Mouse (Mus musculus) liver, adult 2 months (tissue): ENCODE results near the gene Rnf135. TPM values are rescaled to one million over a fixed set of nuclear protein-coding genes. Genes with fewer than 3 reads are reported as not detected.

Experiments
- DNase-seq: peaks from one replicate; pipeline ENCODE4 v3.0.0-alpha.2; 2011; ENCODE audit warnings: low read depth, low spot score; ENCODE audit errors: extremely low read depth
- H3K27ac ChIP-seq: fragments of 200-500 bp; replicated peaks from 2 replicates; pipeline ENCODE4 v1.5.1; 2012; ENCODE audit warnings: low read depth, mild to moderate bottlenecking, control low read depth, inconsistent platforms, low read length; ENCODE audit not compliant: insufficient read depth
- H3K27me3 ChIP-seq: fragments of 200-500 bp; 2 replicates; pipeline ENCODE4 v1.6.1; 2012; ENCODE audit warnings: mild to moderate bottlenecking, moderate library complexity, low read length, inconsistent platforms; ENCODE audit not compliant: control insufficient read depth, insufficient read depth
- H3K36me3 ChIP-seq: fragments of 200-500 bp; 2 replicates; pipeline ENCODE4 v1.6.1; 2012; ENCODE audit warnings: low read length, inconsistent platforms; ENCODE audit not compliant: control insufficient read depth, insufficient read depth
- H3K4me1 ChIP-seq: fragments of 200-500 bp; 2 replicates; pipeline ENCODE4 v1.6.1; 2011; ENCODE audit warnings: low read length; ENCODE audit not compliant: control insufficient read depth, insufficient read depth
- H3K4me3 ChIP-seq: fragments of 200-500 bp; 2 replicates; pipeline ENCODE4 v1.5.1; 2011; ENCODE audit warnings: low read depth, mild to moderate bottlenecking, control low read depth, low read length, moderate library complexity; ENCODE audit not compliant: insufficient read depth
- H3K79me2 ChIP-seq: fragments of 200-500 bp; 2 replicates; pipeline ENCODE4 v1.6.1; 2012; ENCODE audit warnings: inconsistent platforms, mild to moderate bottlenecking, low read length, moderate library complexity; ENCODE audit not compliant: control insufficient read depth, insufficient read depth
- H3K9ac ChIP-seq: fragments of 200-500 bp; 2 replicates; pipeline ENCODE4 v1.6.1; 2012; ENCODE audit warnings: low read depth, mild to moderate bottlenecking, control low read depth, inconsistent platforms, low read length
- CTCF ChIP-seq: fragments of 200-500 bp; IDR thresholded peaks from 2 replicates; pipeline ENCODE4 v1.5.1; 2011; ENCODE audit warnings: low read depth, low read length, control low read depth
- POLR2A ChIP-seq: fragments of 200-500 bp; IDR thresholded peaks from 2 replicates; pipeline ENCODE4 v1.6.1; 2011; ENCODE audit warnings: low read length, control low read depth; ENCODE audit not compliant: insufficient read depth; ENCODE audit errors: extremely low read depth
- WGBS: fragments of 180-500 bp; shearing (Covaris S2); methylation state at CpG from one replicate; pipeline ENCODE4 v1.1.7; 2018; 5-methylcytosine and 5-hydroxymethylcytosine counted together
- polyA plus RNA-seq: library from polyadenylated mRNA; depleted of rRNA; stranded (reverse); fragments of >200 nt; gene quantifications from 2 replicates; pipeline ENCODE4 v1.2.3, GENCODE M21; 2012
- total RNA-seq: library from RNA; depleted of rRNA; stranded (reverse); fragments of >200 nt; gene quantifications from 2 replicates; pipeline ENCODE4 v1.2.3, GENCODE M21; 2014

Rnf135 gene
- total and polyA plus RNA-seq, 2 experiments: 6.1 to 11.0 TPM

GRCm38 (mm10) chr11:80204037-80204436 lies 20.4 kb downstream of the Rnf135 start:
- no peaks in the 10 kb centered on the region for H3K79me2 ChIP-seq
- no peak overlapping the region for H3K4me3 ChIP-seq
- H3K9ac ChIP-seq: no peak overlapping the region
- 90% methylated on average over 3 of the region's 3 CpGs for WGBS
- no peak overlapping the region for H3K27ac ChIP-seq
- no peak for DNase-seq
- no peaks in the 10 kb centered on the region for H3K36me3 ChIP-seq
- H3K27me3 ChIP-seq: no peaks in the 10 kb centered on the region
- TF ChIP-seq CTCF (no peak), POLR2A (no peak)
- peaks cover 6% of the 10 kb centered on the region for H3K4me1 ChIP-seq

GRCm38 (mm10) chr11:80204941-80205340 lies 21.3 kb downstream of the Rnf135 start:
- TF ChIP-seq CTCF (no peak), POLR2A (no peak)
- Histone ChIP-seq H3K79me2 (no peaks in the 10 kb centered on the region), H3K36me3 (no peaks in the 10 kb centered on the region), H3K27ac (no peak overlapping the region), H3K9ac (no peak overlapping the region), H3K4me3 (no peak overlapping the region), H3K27me3 (no peaks in the 10 kb centered on the region), H3K4me1 (peaks cover 7% of the 10 kb centered on the region)
- 86% methylated on average over 5 of the region's 5 CpGs for whole genome bisulfite sequencing
- DNase-seq: no peak

- DNase-seq: no peak
- Histone ChIP-seq H3K79me2 (peaks cover 20% of the 10 kb centered on the region; the same call in 1 of the 2 replicates), H3K4me3 (no peak overlapping the region), H3K36me3 (peaks cover 2% of the 10 kb centered on the region; the same call in 1 of the 2 replicates), H3K27me3 (no peaks in the 10 kb centered on the region), H3K4me1 (peaks cover 16% of the 10 kb centered on the region), H3K9ac (peak overlapping the region; percentile 33; the same call in 1 of the 2 replicates), H3K27ac (no peak overlapping the region)
- WGBS: 46% methylated on average over 7 of the region's 7 CpGs
- TF ChIP-seq CTCF: no peak
Observed at GRCm38 (mm10) chr11:80208465-80208859, 24.8 kb downstream of the Rnf135 start.

- Histone ChIP-seq H3K36me3 (peaks cover 3% of the 10 kb centered on the region; the same call in 1 of the 2 replicates), H3K79me2 (peaks cover 20% of the 10 kb centered on the region; the same call in 1 of the 2 replicates), H3K9ac (peak within 1 kb of the TSS; percentile 98), H3K4me3 (peak within 1 kb of the TSS; percentile 81), H3K27ac (peak within 1 kb of the TSS; percentile 86), H3K27me3 (no peaks in the 10 kb centered on the region), H3K4me1 (peaks cover 16% of the 10 kb centered on the region)
- WGBS: under 1% methylated on average over 78 of the region's 78 CpGs
- peak; percentile 85 for DNase-seq
- peak; percentile 93 for TF ChIP-seq POLR2A
- peak; percentile 91 for TF ChIP-seq CTCF
Observed at GRCm38 (mm10) chr11:80208860-80209800, 25.5 kb downstream of the Rnf135 start, which contains the start of gene Rhot1. Gene Rhot1 (plus strand): TSS chr11:80209019.

GRCm38 (mm10) chr11:80210321-80210720 lies 26.7 kb downstream of the Rnf135 start:
- H3K27ac ChIP-seq: 0 out of 2 replicates have a peak overlapping the region, but pooled peaks have one; percentile 35

More at GRCm38 (mm10) chr11:80210321-80210720, 26.7 kb downstream of the Rnf135 start:
- H3K4me1 ChIP-seq: peaks cover 24% of the 10 kb centered on the region
- no peak for TF ChIP-seq POLR2A
- TF ChIP-seq CTCF: no peak
- 9% methylated on average over 6 of the region's 6 CpGs for WGBS
- peaks cover 3% of the 10 kb centered on the region; the same call in 1 of the 2 replicates for H3K36me3 ChIP-seq
- H3K27me3 ChIP-seq: no peaks in the 10 kb centered on the region
- H3K79me2 ChIP-seq: peaks cover 27% of the 10 kb centered on the region; the same call in 1 of the 2 replicates
- peak overlapping the region; percentile 62 for H3K9ac ChIP-seq
- peak; percentile 29 for DNase-seq
- peak overlapping the region; percentile 58; the same call in 1 of the 2 replicates for H3K4me3 ChIP-seq
